Mouse (Mus musculus): ENCODE measurements around the gene Samd1. TPM values are rescaled to one million over a fixed set of nuclear protein-coding genes. Genes with fewer than 3 reads are reported as not detected.

The Samd1 gene
- polyA plus RNA-seq, 1 experiment from 2014 or later = 17.6 TPM

DNA sequence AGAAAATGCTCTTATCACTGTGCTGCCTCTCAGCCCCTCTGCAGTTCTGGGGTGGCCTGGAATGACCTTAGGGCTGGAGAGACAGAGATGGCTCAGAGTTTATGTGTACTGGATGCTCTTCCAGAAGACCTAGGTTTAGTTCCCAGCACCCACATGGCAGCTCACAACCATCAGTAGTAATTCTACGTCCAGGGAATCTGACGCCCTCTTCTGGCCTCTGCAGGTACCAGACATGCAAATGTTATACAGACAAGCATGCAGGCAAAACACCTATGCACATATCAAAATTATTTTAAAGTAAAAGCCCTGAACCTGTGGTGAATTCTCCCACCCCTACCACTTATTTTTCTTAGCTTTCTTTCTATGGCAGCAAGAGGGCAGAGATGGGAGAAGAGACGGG is 49.0 kb downstream of the Samd1 start:
- Histone ChIP-seq H3K4me2 (no peak overlapping the region), H3K9me3 (ENCODE audit: control insufficient read depth, low read length) (no peaks in the 10 kb centered on the region), H3K36me3 (ENCODE audit: control insufficient read depth, insufficient read depth, low read length) (no peaks in the 10 kb centered on the region), H3K9ac (ENCODE audit: low read depth, low read length) (no peak overlapping the region), H3K4me3 (ENCODE audit: low read depth, low read length) (no peak overlapping the region), H3K27ac (ENCODE audit: low read depth, low read length) (no peak overlapping the region), H3K27me3 (replicated peaks; ENCODE audit: control insufficient read depth, insufficient read depth, low read length) (peaks cover 45% of the 10 kb centered on the region), H3K4me1 (replicated peaks; ENCODE audit: control insufficient read depth, insufficient read depth, low read length) (no peaks in the 10 kb centered on the region; the same call in 1 of the 2 replicates)
- WGBS = 66% methylated on average over 3 of the region's 3 CpGs
- DNase-seq (ENCODE audit: low spot score) (no peak), ATAC-seq (replicated peaks; ENCODE audit: low FRiP score) (no peak)

DNA sequence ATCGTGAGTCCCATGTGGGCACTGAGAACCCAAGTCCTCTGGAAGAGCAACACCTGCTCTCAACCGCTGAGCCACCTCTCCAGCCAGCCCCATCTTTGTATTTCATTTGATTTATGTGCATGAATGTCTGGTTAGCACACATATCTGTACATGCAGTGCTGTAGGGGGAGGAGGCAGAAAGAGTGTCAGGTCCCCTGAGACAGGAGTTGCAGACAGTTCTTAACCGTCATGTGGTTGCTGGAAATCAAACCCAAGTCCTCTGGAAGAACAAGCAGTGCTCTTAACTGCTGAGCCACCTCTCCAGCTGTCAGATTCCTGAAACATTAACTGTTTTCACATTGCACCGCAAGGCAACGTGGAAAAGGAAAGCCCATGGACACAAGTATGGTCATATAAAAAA is 50.7 kb downstream of the Samd1 start:
- H3K4me3 ChIP-seq (ENCODE audit: low read depth, low read length) = no peak overlapping the region
- H3K9me3 ChIP-seq (ENCODE audit: control insufficient read depth, low read length) = no peaks in the 10 kb centered on the region
- no peaks in the 10 kb centered on the region for H3K36me3 ChIP-seq (ENCODE audit: control insufficient read depth, insufficient read depth, low read length)
- no peak overlapping the region for H3K27ac ChIP-seq (ENCODE audit: low read depth, low read length)
- no peaks in the 10 kb centered on the region; the same call in 1 of the 2 replicates for H3K4me1 ChIP-seq (replicated peaks; ENCODE audit: control insufficient read depth, insufficient read depth, low read length)
- no peak overlapping the region for H3K9ac ChIP-seq (ENCODE audit: low read depth, low read length)
- 71% methylated on average over 5 of the region's 5 CpGs for WGBS
- H3K4me2 ChIP-seq = no peak overlapping the region
- no peak for DNase-seq (ENCODE audit: low spot score)
- no peak for ATAC-seq (replicated peaks; ENCODE audit: low FRiP score)
- peaks cover 30% of the 10 kb centered on the region for H3K27me3 ChIP-seq (replicated peaks; ENCODE audit: control insufficient read depth, insufficient read depth, low read length)

MicroRNA genes within 50 kb of the gene (microRNA counts, 519-probe panel; counts per million panel counts)
- not detected for microRNA mmu-miR-1199

Small RNA genes lying within 50 kb of the gene (microRNA-seq; reads per million reads assigned to microRNA genes)
- gene Mir1199 (ENCODE audit: borderline number of aligned reads) (not detected), gene Mir8111 (ENCODE audit: borderline number of aligned reads) (3.2 reads per million)

Other genes with a start within 250 kb of the Samd1 start
- 7.4 and 10.3 TPM in 2 replicates for gene Adgrl1, start 97.6 kb upstream of the Samd1 start, polyA plus RNA-seq (2014; fragmentation: Nextera tagmentation; extraction: Ambion mirVana)
- 0.25 and 0.37 TPM in 2 replicates for gene Gm10644, start 42.5 kb upstream of the Samd1 start, polyA plus RNA-seq (2014; fragmentation: Nextera tagmentation; extraction: Ambion mirVana)
- gene Asf1b, start 42.2 kb upstream of the Samd1 start, polyA plus RNA-seq (2014; fragmentation: Nextera tagmentation; extraction: Ambion mirVana) = 109 and 123 TPM in 2 replicates
- gene Prkaca, start 24.7 kb upstream of the Samd1 start, polyA plus RNA-seq (2014; fragmentation: Nextera tagmentation; extraction: Ambion mirVana) = 96.9 and 99.2 TPM in 2 replicates
- 0.29 and 1.5 TPM in 2 replicates for gene 1700067K01Rik, start 3.8 kb downstream of the Samd1 start, polyA plus RNA-seq (2014; fragmentation: Nextera tagmentation; extraction: Ambion mirVana)
- gene 2210011C24Rik, start 14.5 kb downstream of the Samd1 start, polyA plus RNA-seq (2014; fragmentation: Nextera tagmentation; extraction: Ambion mirVana) = not detected in 2 replicates
- 0.66 and 1.2 TPM in 2 replicates for gene Palm3, start 23.8 kb downstream of the Samd1 start, polyA plus RNA-seq (2014; fragmentation: Nextera tagmentation; extraction: Ambion mirVana)
- 1.8 and 3.1 TPM in 2 replicates for gene Il27ra, start 44.9 kb downstream of the Samd1 start, polyA plus RNA-seq (2014; fragmentation: Nextera tagmentation; extraction: Ambion mirVana)
- gene Rln3, start 47.3 kb downstream of the Samd1 start, polyA plus RNA-seq (2014; fragmentation: Nextera tagmentation; extraction: Ambion mirVana) = 0.42 TPM in 1 of 2 replicates, not detected in the other
- gene Gm10643, start 67.5 kb downstream of the Samd1 start, polyA plus RNA-seq (2014; fragmentation: Nextera tagmentation; extraction: Ambion mirVana) = 0.52 and 0.86 TPM in 2 replicates
- gene Rfx1, start 69.2 kb downstream of the Samd1 start, polyA plus RNA-seq (2014; fragmentation: Nextera tagmentation; extraction: Ambion mirVana) = 8.4 and 9.5 TPM in 2 replicates
- 5.9 and 10.0 TPM in 2 replicates for gene Dcaf15, start 107.1 kb downstream of the Samd1 start, polyA plus RNA-seq (2014; fragmentation: Nextera tagmentation; extraction: Ambion mirVana)
- gene Podnl1, start 128.3 kb downstream of the Samd1 start, polyA plus RNA-seq (2014; fragmentation: Nextera tagmentation; extraction: Ambion mirVana) = 0.12 and 0.26 TPM in 2 replicates
- gene Cc2d1a, start 150.3 kb downstream of the Samd1 start, polyA plus RNA-seq (2014; fragmentation: Nextera tagmentation; extraction: Ambion mirVana) = 13.7 and 14.1 TPM in 2 replicates
- gene 4930432K21Rik, start 150.4 kb downstream of the Samd1 start, polyA plus RNA-seq (2014; fragmentation: Nextera tagmentation; extraction: Ambion mirVana) = 0.36 and 0.47 TPM in 2 replicates
- 1.2 and 1.8 TPM in 2 replicates for gene Nanos3, start 187.5 kb downstream of the Samd1 start, polyA plus RNA-seq (2014; fragmentation: Nextera tagmentation; extraction: Ambion mirVana)
- gene Zswim4, start 239.4 kb downstream of the Samd1 start, polyA plus RNA-seq (2014; fragmentation: Nextera tagmentation; extraction: Ambion mirVana) = 7.9 and 9.1 TPM in 2 replicates